In the genomic region with DNA sequence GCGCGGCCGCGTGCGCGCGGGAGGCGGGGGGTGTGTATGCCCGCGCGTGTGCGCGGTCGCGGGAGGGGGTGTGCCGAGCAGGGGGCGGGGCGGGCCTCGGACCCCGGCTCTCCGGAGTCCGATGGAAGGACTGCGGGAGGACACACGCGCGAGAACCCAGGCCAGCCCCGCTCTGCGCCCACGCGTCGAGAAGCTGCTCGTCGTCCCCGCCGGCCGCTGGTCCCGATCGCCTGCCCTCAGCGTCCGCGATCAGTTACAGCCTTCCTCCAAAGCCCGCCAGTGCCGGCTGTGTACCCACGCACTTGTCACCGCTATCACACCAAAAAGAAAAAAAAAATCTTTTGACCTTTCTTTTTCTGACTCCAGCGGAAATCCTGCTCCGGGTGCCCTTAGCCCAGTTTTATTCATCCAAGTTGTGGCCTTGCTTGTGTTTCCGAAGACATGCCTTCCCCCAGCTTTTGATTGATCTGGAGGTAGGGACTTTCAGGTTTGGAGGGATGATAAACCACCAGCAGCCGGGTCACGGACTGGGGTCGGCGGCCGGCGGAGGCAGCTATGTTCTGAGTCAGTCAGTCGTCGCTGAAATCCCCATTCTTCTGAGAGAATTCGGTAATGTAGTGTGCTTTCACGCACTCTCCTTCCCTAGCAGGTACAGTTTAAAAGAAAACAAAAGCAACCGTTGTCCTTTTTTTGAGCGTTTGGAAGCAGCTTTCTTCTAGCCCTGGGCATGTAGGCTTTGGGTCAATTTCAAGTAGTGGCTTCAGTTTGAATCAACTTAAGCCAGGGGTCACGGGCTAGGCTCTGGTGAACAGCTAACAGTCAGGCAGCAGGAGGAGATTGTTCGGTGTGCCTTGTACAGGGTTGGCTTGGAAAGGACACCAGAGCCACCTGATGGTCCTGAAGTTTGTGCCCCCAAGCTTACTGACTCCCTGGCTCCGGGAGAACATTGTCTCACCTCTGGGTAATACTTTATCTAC, we compare ENCODE assay signal across 8 mouse cellular contexts. TPM values are rescaled to one million over a fixed set of nuclear protein-coding genes. Genes with fewer than 3 reads are reported as not detected.
DNase-seq lines count a peak whose midpoint lies in the region; ATAC-seq and TF ChIP-seq lines count a peak whose summit lies in the region.

No protein-coding gene starts in this region.

- peaks cover 7% of the 10 kb centered on the region for H3K9me3 ChIP-seq in erythroblast, embryonic 14.5 days (ENCODE audit: control insufficient read depth, low read length)
- peaks cover 5% of the 10 kb centered on the region for H3K9me3 ChIP-seq in heart, postnatal 0 days (replicated peaks; ENCODE audit: control insufficient read depth, low read length)
- H3K9me3 ChIP-seq in liver, embryonic 14.5 days (ENCODE audit: control insufficient read depth, low read length), result no peaks in the 10 kb centered on the region; the same call in 1 of the 2 replicates
- peaks cover 5% of the 10 kb centered on the region for H3K9me3 ChIP-seq in neural tube, embryonic 12.5 days

- WGBS in heart, postnatal 0 days, result 4% methylated on average over 51 of the region's 63 CpGs
- 3% methylated on average over 63 of the region's 63 CpGs for WGBS in liver, embryonic 14.5 days (ENCODE audit: insufficient replicate concordance)
- 2% methylated on average over 55 of the region's 63 CpGs for WGBS in neural tube, embryonic 12.5 days

- TF ChIP-seq EP300 in heart, postnatal 0 days (IDR thresholded peaks at IDR 0.05; ENCODE audit: low read depth), result no peak
- no peak for TF ChIP-seq EP300 in liver, embryonic 14.5 days (IDR thresholded peaks at IDR 0.05; ENCODE audit: low read depth)

- peak; percentile 27 to 28 for DNase-seq in B cell, adult 2 months
- peak; percentile 21 for DNase-seq in brain, adult 2 months (ENCODE audit: low read depth, low spot score)
- DNase-seq in heart, postnatal 0 days (ENCODE audit: low spot score), result no peak
- no peak for DNase-seq in liver, embryonic 14.5 days (ENCODE audit: low read depth in 3 of 3, low spot score in 3 of 3)
- DNase-seq in layer of hippocampus, adult 9-11 months, result no peak

- ATAC-seq in erythroblast, adult 5-6 weeks (replicated peaks; ENCODE audit: low FRiP score, poor library complexity, severe bottlenecking), result no peak
- peak; percentile 5; the same call in 1 of the 2 replicates for ATAC-seq in heart, postnatal 0 days (ENCODE audit: insufficient read depth, low read depth)
- ATAC-seq in liver, embryonic 14.5 days (ENCODE audit: insufficient read depth), result no peak
- ATAC-seq in neural tube, embryonic 12.5 days (ENCODE audit: low FRiP score, low read depth), result peak; percentile 45

- no peak for TF ChIP-seq CTCF in heart, postnatal 0 days (IDR thresholded peaks at IDR 0.05; ENCODE audit: low read depth)
- no peak for TF ChIP-seq CTCF in liver, embryonic 14.5 days (IDR thresholded peaks at IDR 0.05; ENCODE audit: low read depth)

- H3K4me1 ChIP-seq in erythroblast, embryonic 14.5 days (ENCODE audit: control insufficient read depth), result peaks cover 22% of the 10 kb centered on the region
- peaks cover 12% of the 10 kb centered on the region; the same call in 1 of the 2 replicates for H3K4me1 ChIP-seq in heart, postnatal 0 days (ENCODE audit: control insufficient read depth, insufficient read depth)
- peaks cover 2 to 4% of the 10 kb centered on the region in 2 experiments; a peak in 2 of 4 replicates for H3K4me1 ChIP-seq in liver, embryonic 14.5 days (replicated peaks; ENCODE audit: control insufficient read depth in 2 of 2, insufficient read depth in 2 of 2, low read length in 1 of 2)
- peaks cover 20% of the 10 kb centered on the region for H3K4me1 ChIP-seq in neural tube, embryonic 12.5 days

- peak overlapping the region; percentile 80 for H3K27ac ChIP-seq in heart, postnatal 0 days (ENCODE audit: low read depth)
- H3K27ac ChIP-seq in liver, embryonic 14.5 days, result no peak overlapping the region
- H3K27ac ChIP-seq in neural tube, embryonic 12.5 days, result no peak overlapping the region

- peak overlapping the region; percentile 85 for H3K4me3 ChIP-seq in erythroblast, embryonic 14.5 days (replicated peaks)
- peak overlapping the region; percentile 96 for H3K4me3 ChIP-seq in heart, postnatal 0 days (ENCODE audit: low read depth, low read length)
- H3K4me3 ChIP-seq in liver, embryonic 14.5 days (ENCODE audit: insufficient read depth in 1 of 2, low read depth in 2 of 2, low read length in 2 of 2), result peak overlapping the region; percentile 75 to 89
- H3K4me3 ChIP-seq in neural tube, embryonic 12.5 days, result peak overlapping the region; percentile 98

- H3K4me2 ChIP-seq in heart, postnatal 0 days (ENCODE audit: low read depth, low read length), result peak overlapping the region; percentile 99
- peak overlapping the region; percentile 97 for H3K4me2 ChIP-seq in liver, embryonic 14.5 days (ENCODE audit: low read depth)
- H3K4me2 ChIP-seq in neural tube, embryonic 12.5 days (replicated peaks), result peak overlapping the region; percentile 88

- H3K36me3 ChIP-seq in erythroblast, embryonic 14.5 days (ENCODE audit: control insufficient read depth), result peaks cover 13% of the 10 kb centered on the region
- H3K36me3 ChIP-seq in heart, postnatal 0 days (replicated peaks; ENCODE audit: control insufficient read depth, insufficient read depth, low read length), result peaks cover 13% of the 10 kb centered on the region
- peaks cover 2% of the 10 kb centered on the region for H3K36me3 ChIP-seq in liver, embryonic 14.5 days (replicated peaks; ENCODE audit: control insufficient read depth, insufficient read depth, low read depth)
- H3K36me3 ChIP-seq in neural tube, embryonic 12.5 days, result peaks cover 30% of the 10 kb centered on the region

- peaks cover 13% of the 10 kb centered on the region for H3K27me3 ChIP-seq in erythroblast, embryonic 14.5 days (ENCODE audit: control insufficient read depth)
- no peaks in the 10 kb centered on the region for H3K27me3 ChIP-seq in heart, postnatal 0 days (ENCODE audit: control insufficient read depth, insufficient read depth, low read length)
- H3K27me3 ChIP-seq in liver, embryonic 14.5 days (ENCODE audit: control insufficient read depth, insufficient read depth, low read length), result no peaks in the 10 kb centered on the region
- H3K27me3 ChIP-seq in neural tube, embryonic 12.5 days (replicated peaks), result no peaks in the 10 kb centered on the region

- peak overlapping the region; percentile 84 for H3K9ac ChIP-seq in heart, postnatal 0 days (replicated peaks; ENCODE audit: low read depth, low read length)
- H3K9ac ChIP-seq in liver, embryonic 14.5 days (replicated peaks), result peak overlapping the region; percentile 68
- H3K9ac ChIP-seq in neural tube, embryonic 12.5 days, result peak overlapping the region; percentile 91

RNA-seq across cellular contexts. Expression of gene Slc5a3, which starts 0.8 kb away (rescaled TPM):
- polyA plus RNA-seq in erythroblast, embryonic 14.5 days (2012), result not detected in 2 replicates
- total RNA-seq in erythroblast, adult 5-6 weeks (2015; ENCODE audit: low replicate concordance), result under 0.01 and 0.21 TPM in 2 replicates
- total RNA-seq in erythroblast, adult 5-6 weeks (2017; ENCODE audit: low replicate concordance), result 0.28 and 0.43 TPM in 2 replicates
- 4.2 and 13.9 TPM in 2 replicates for total RNA-seq in heart, postnatal 0 days (2014; rRNA removed; ENCODE audit: low replicate concordance)
- 1.5 TPM in 2 replicates for polyA plus RNA-seq in heart, postnatal 0 days (2015; fragmentation: Nextera tagmentation; extraction: Ambion mirVana)
- polyA plus RNA-seq in liver, embryonic 14.5 days (2012; rRNA removed), result 0.37 and 0.44 TPM in 2 replicates
- polyA plus RNA-seq in liver, embryonic 14.5 days (2014; fragmentation: Nextera tagmentation; extraction: Ambion mirVana), result 0.70 and 0.97 TPM in 2 replicates
- 13.1 and 13.6 TPM in 2 replicates for polyA plus RNA-seq in neural tube, embryonic 12.5 days (2016; fragmentation: Nextera tagmentation; extraction: Ambion mirVana)

RNA-seq across cellular contexts. Expression of gene Gm49711, which starts 0.8 kb away (rescaled TPM):
- 0.13 TPM in 1 of 2 replicates, not detected in the other for polyA plus RNA-seq in erythroblast, embryonic 14.5 days (2012)
- total RNA-seq in erythroblast, adult 5-6 weeks (2015; ENCODE audit: low replicate concordance), result not detected in 2 replicates
- total RNA-seq in erythroblast, adult 5-6 weeks (2017; ENCODE audit: low replicate concordance), result not detected in 2 replicates
- not detected in 2 replicates for total RNA-seq in heart, postnatal 0 days (2014; rRNA removed; ENCODE audit: low replicate concordance)
- polyA plus RNA-seq in heart, postnatal 0 days (2015; fragmentation: Nextera tagmentation; extraction: Ambion mirVana), result 0.20 TPM in 1 of 2 replicates, not detected in the other
- polyA plus RNA-seq in liver, embryonic 14.5 days (2012; rRNA removed), result not detected in 2 replicates
- polyA plus RNA-seq in liver, embryonic 14.5 days (2014; fragmentation: Nextera tagmentation; extraction: Ambion mirVana), result not detected in 2 replicates
- 0.47 and 0.96 TPM in 2 replicates for polyA plus RNA-seq in neural tube, embryonic 12.5 days (2016; fragmentation: Nextera tagmentation; extraction: Ambion mirVana)

RNA-seq across cellular contexts. Expression of gene Mrps6, which starts 0.9 kb away (rescaled TPM):
- polyA plus RNA-seq in erythroblast, embryonic 14.5 days (2012), result 0.19 TPM in 1 of 2 replicates, not detected in the other
- not detected in 2 replicates for total RNA-seq in erythroblast, adult 5-6 weeks (2015; ENCODE audit: low replicate concordance)
- total RNA-seq in erythroblast, adult 5-6 weeks (2017; ENCODE audit: low replicate concordance), result 2.4 and 5.5 TPM in 2 replicates
- 17.7 and 43.7 TPM in 2 replicates for total RNA-seq in heart, postnatal 0 days (2014; rRNA removed; ENCODE audit: low replicate concordance)
- 115 and 121 TPM in 2 replicates for polyA plus RNA-seq in heart, postnatal 0 days (2015; fragmentation: Nextera tagmentation; extraction: Ambion mirVana)
- 9.9 and 15.2 TPM in 2 replicates for polyA plus RNA-seq in liver, embryonic 14.5 days (2012; rRNA removed)
- 30.2 and 31.7 TPM in 2 replicates for polyA plus RNA-seq in liver, embryonic 14.5 days (2014; fragmentation: Nextera tagmentation; extraction: Ambion mirVana)
- 126 and 133 TPM in 2 replicates for polyA plus RNA-seq in neural tube, embryonic 12.5 days (2016; fragmentation: Nextera tagmentation; extraction: Ambion mirVana)

Comparison
In these comparisons a context has a peak if more than half of its experiments do, and no peak if none do; other contexts are left out.
1. ATAC-seq: peak in heart, postnatal 0 days (single experiment) and neural tube, embryonic 12.5 days (single experiment); none in erythroblast, adult 5-6 weeks (single experiment) and liver, embryonic 14.5 days (single experiment).
2. DNase-seq: peak in B cell, adult 2 months (2 of 2) and brain, adult 2 months (single experiment); none in heart, postnatal 0 days (single experiment), liver, embryonic 14.5 days (0 of 3) and layer of hippocampus, adult 9-11 months (single experiment).
3. Peak in every context shown above with its lines, with median percentiles within 50 percentile points of each other: H3K4me3 ChIP-seq, H3K4me2 ChIP-seq and H3K9ac ChIP-seq.